Comparison of ENCODE assay signal across 8 mouse cellular contexts in the genomic region with DNA sequence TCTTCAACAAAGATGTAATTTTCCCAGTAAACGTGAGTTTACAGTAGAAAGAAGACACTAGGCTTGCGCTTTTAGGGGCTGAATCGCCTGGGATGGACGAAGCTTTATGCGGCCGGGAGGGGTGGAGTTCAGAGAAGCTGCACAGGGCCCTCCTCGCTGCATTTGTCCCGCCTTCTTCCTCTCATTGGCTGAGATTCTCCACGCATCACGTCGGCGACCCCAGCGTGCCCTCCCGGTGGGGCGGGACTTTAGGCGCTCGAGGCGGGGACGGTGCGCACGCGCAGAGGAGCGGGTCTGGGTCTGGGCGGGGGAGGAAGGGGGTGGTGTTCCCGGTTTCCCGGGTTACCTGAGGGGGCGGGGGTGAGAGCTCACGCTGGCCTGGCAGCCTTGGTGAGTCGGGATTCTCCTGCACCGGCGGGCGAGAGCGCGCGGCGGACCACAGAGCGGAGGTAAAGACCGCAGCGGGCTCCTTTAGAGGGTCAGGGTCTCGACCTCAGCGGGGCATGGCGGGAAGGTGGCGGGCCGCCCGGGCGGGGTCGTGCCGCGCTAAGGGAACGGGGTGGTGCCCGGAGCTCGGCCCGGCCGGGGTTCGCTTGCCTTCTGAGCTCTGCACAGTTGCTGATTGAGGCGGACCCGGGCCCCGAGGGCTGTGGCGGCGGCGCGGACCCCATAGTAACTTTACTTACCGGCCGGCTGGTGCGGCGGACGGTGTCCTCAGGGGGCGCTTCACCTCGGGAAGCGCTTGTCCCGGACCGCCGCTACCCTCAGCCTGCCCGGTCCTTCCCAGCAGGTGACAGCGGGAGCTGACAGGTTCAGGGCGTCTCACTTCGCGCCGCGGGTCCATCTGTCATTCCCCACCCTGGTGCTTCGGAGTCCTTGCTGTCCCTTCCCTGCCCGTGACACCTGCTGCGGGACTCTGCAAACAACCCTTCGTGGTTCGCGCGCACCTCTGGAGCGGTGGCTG. TPM values are rescaled to one million over a fixed set of nuclear protein-coding genes. Genes with fewer than 3 reads are reported as not detected.
A peak's percentile ranks its signal among the peaks of the same experiment; 100 is the strongest.
DNase-seq lines count a peak whose midpoint lies in the region; ATAC-seq and TF ChIP-seq lines count a peak whose summit lies in the region.

A gene (plus strand): TSS at position 350 of the 964 bp plus-strand sequence.

- H3K4me1 ChIP-seq in cortical plate, adult 2 months (ENCODE audit: control insufficient read depth, insufficient read depth, low read length) = no peaks in the 10 kb centered on the region; the same call in 1 of the 2 replicates

- peak within 1 kb of the TSS; percentile 99 for H3K4me3 ChIP-seq in cortical plate, adult 2 months (ENCODE audit: insufficient read depth, low read length)

- peak; percentile 95 for ATAC-seq in activated CD4-positive, CD25-positive, alpha-beta regulatory T cell, adult 4 months
- peak; percentile 93 for ATAC-seq in inflammation-experienced regulatory T-cells, adult 6 months
- peak; percentile 99 for ATAC-seq in megakaryocyte-erythroid progenitor cell, adult 5-6 weeks (replicated peaks; ENCODE audit: low FRiP score, low TSS enrichment, poor library complexity, severe bottlenecking)

- peak; percentile 99 for DNase-seq in gastrocnemius, postnatal 10 days
- DNase-seq in left cerebral cortex, postnatal 10 days (ENCODE audit: extremely low spot score in 1 of 2, low spot score in 2 of 2) = peak; percentile 97 to 99
- DNase-seq in right cerebral cortex, postnatal 25 days = peak; percentile 98
- DNase-seq in urinary bladder, postnatal 4 days (ENCODE audit: low spot score in 2 of 2) = peak; percentile 99

- intact Hi-C loops in left cerebral cortex, postnatal 10 days (cut with DNase I) = loop anchor here (5.0 kb wide), 1 partner anchor 37 kb away; no protein-coding TSS in a partner anchor

- no peak for TF ChIP-seq CTCF in cortical plate, adult 2 months (IDR thresholded peaks at IDR 0.05; ENCODE audit: extremely low read depth, insufficient read depth, low read length)

- peak within 1 kb of the TSS; percentile 61; the same call in 1 of the 2 replicates for H3K27ac ChIP-seq in cortical plate, adult 2 months (ENCODE audit: insufficient read depth, low read length)

- TF ChIP-seq POLR2A in cortical plate, adult 2 months (IDR thresholded peaks at IDR 0.05; ENCODE audit: extremely low read depth, insufficient read depth, low read length) = peak; percentile 85

RNA-seq across cellular contexts. Expression of the gene that starts here (rescaled TPM):
- polyA plus RNA-seq in activated CD4-positive, CD25-positive, alpha-beta regulatory T cell, adult 4 months (2017; shearing (Covaris generic)) = 10 to 100 TPM in 1 of 2 experiments, 1 to 10 TPM in 1; 9.4 to 14.2 TPM
- polyA plus RNA-seq in cortical plate, adult 2 months (2012; rRNA removed) = 11.5 and 12.1 TPM in 2 replicates
- 1 to 10 TPM; 6.5 to 9.5 TPM for total RNA-seq in gastrocnemius, postnatal 10 days (2021)
- polyA plus RNA-seq in inflammation-experienced regulatory T-cells, adult 6 months (2017; shearing (Covaris generic)) = 10 to 100 TPM; 13.9 to 18.7 (median 14.4) TPM
- total RNA-seq in left cerebral cortex, postnatal 10 days (2021) = 10 to 100 TPM; 29.5 to 30.5 TPM
- 19.3 and 24.9 TPM in 2 replicates for total RNA-seq in megakaryocyte-erythroid progenitor cell, adult 5-6 weeks (2014; fragmentation: Nextera tagmentation)
- total RNA-seq in megakaryocyte-erythroid progenitor cell, adult 5-6 weeks (2017) = 10.1 TPM in 2 replicates

Comparison
In these comparisons a context has a peak if more than half of its experiments do, and no peak if none do; other contexts are left out.
1. Peak in every context shown above with its lines: DNase-seq, ATAC-seq, H3K4me3 ChIP-seq and H3K27ac ChIP-seq.